In genomic region chr10:45472431-45473142, GRCm38 (mm10) we compare ENCODE assay signal across 13 mouse cellular contexts. TPM values are rescaled to one million over a fixed set of nuclear protein-coding genes. Genes with fewer than 3 reads are reported as not detected.
DNase-seq lines count a peak whose midpoint lies in the region; ATAC-seq and TF ChIP-seq lines count a peak whose summit lies in the region.
"Had no signal": no experiment of that assay in that cellular context is flagged by ENCODE, and none has a peak within 500 bp of the region (broad histone marks: within the 10 kb centered on the region; RNA-seq: fewer than 3 reads in every experiment).

No protein-coding gene starts in this region.

- H3K4me1 ChIP-seq in heart, embryonic 16.5 days (ENCODE audit: control insufficient read depth, insufficient read depth, low read length) = 0 out of 2 replicates have a peak, but pooled peaks cover 3% of the 10 kb centered on the region
- H3K4me1 ChIP-seq in neural tube, embryonic 12.5 days = peaks cover 18% of the 10 kb centered on the region
- peaks cover 30% of the 10 kb centered on the region for H3K4me1 ChIP-seq in limb, embryonic 13.5 days

- peak overlapping the region; percentile 79 for H3K4me2 ChIP-seq in heart, embryonic 16.5 days (ENCODE audit: low read depth, low read length)
- H3K4me2 ChIP-seq in neural tube, embryonic 12.5 days (replicated peaks) = peak overlapping the region; percentile 61; the same call in 1 of the 2 replicates
- H3K4me2 ChIP-seq in limb, embryonic 13.5 days (replicated peaks) = peak overlapping the region; percentile 69

- H3K4me3 ChIP-seq in heart, embryonic 16.5 days (ENCODE audit: low read length) = peak overlapping the region; percentile 60; the same call in 1 of the 2 replicates
- H3K4me3 ChIP-seq in neural tube, embryonic 12.5 days = no peak overlapping the region
- peak overlapping the region; percentile 40; the same call in 1 of the 2 replicates for H3K4me3 ChIP-seq in limb, embryonic 13.5 days
- H3K4me3 ChIP-seq in layer of hippocampus, adult 2 months = no peak overlapping the region

- DNase-seq in heart, adult 11 months = no peak
- no peak for DNase-seq in neural tube, embryonic 10.5 days (ENCODE audit: extremely low spot score, low spot score)
- no peak for DNase-seq in layer of hippocampus, adult 2 months (ENCODE audit: low spot score in 2 of 2)
- DNase-seq in yolk sac, embryonic 10.5 days (ENCODE audit: low spot score) = no peak
- DNase-seq: cerebellum, adult 9-11 months; gastrocnemius, postnatal 25 days; kidney, adult 2 months; right cerebral cortex, postnatal 25 days; thymus, postnatal 36 days had no signal

- no peak overlapping the region for H3K27ac ChIP-seq in heart, embryonic 16.5 days (ENCODE audit: low read length)
- H3K27ac ChIP-seq in neural tube, embryonic 12.5 days = no peak overlapping the region
- no peak overlapping the region for H3K27ac ChIP-seq in limb, embryonic 13.5 days
- no peak overlapping the region for H3K27ac ChIP-seq in layer of hippocampus, adult 2 months
- H3K27ac ChIP-seq: macrophage had no signal

- no peaks in the 10 kb centered on the region for H3K9me3 ChIP-seq in heart, embryonic 16.5 days (replicated peaks; ENCODE audit: control insufficient read depth, low read length)
- H3K9me3 ChIP-seq in neural tube, embryonic 12.5 days = no peaks in the 10 kb centered on the region
- no peaks in the 10 kb centered on the region for H3K9me3 ChIP-seq in limb, embryonic 13.5 days

- WGBS in heart, embryonic 16.5 days = 16% methylated on average over 6 of the region's 6 CpGs
- WGBS in neural tube, embryonic 12.5 days = 12% methylated on average over 6 of the region's 6 CpGs
- WGBS in limb, embryonic 13.5 days = 4% methylated on average over 6 of the region's 6 CpGs

- TF ChIP-seq CTCF in layer of hippocampus, adult 2 months (conservative IDR thresholded peaks at IDR 0.05) = no peak

- ATAC-seq in heart, embryonic 16.5 days (replicated peaks; ENCODE audit: extremely low read depth, insufficient read depth, low FRiP score) = no peak
- no peak for ATAC-seq in neural tube, embryonic 12.5 days (ENCODE audit: low FRiP score, low read depth)
- ATAC-seq in limb, embryonic 13.5 days (ENCODE audit: low FRiP score, low read depth) = no peak

- H3K27me3 ChIP-seq in heart, embryonic 16.5 days (ENCODE audit: control insufficient read depth, insufficient read depth, low read length) = 0 out of 2 replicates have a peak, but pooled peaks cover 4% of the 10 kb centered on the region
- 0 out of 2 replicates have a peak, but pooled peaks cover 7% of the 10 kb centered on the region for H3K27me3 ChIP-seq in neural tube, embryonic 12.5 days (replicated peaks)
- peaks cover 19% of the 10 kb centered on the region for H3K27me3 ChIP-seq in limb, embryonic 13.5 days

- no peaks in the 10 kb centered on the region for H3K36me3 ChIP-seq in heart, embryonic 16.5 days (ENCODE audit: control insufficient read depth, insufficient read depth)
- no peaks in the 10 kb centered on the region for H3K36me3 ChIP-seq in neural tube, embryonic 12.5 days
- no peaks in the 10 kb centered on the region for H3K36me3 ChIP-seq in limb, embryonic 13.5 days

- H3K9ac ChIP-seq in heart, embryonic 16.5 days (ENCODE audit: low read length) = 0 out of 2 replicates have a peak overlapping the region, but pooled peaks have one; percentile 0
- no peak overlapping the region for H3K9ac ChIP-seq in neural tube, embryonic 12.5 days
- H3K9ac ChIP-seq in limb, embryonic 13.5 days = no peak overlapping the region

RNA-seq across cellular contexts. Expression of gene Lin28b, which starts 13.6 kb away (rescaled TPM):
- 2.7 and 3.6 TPM in 2 replicates for polyA plus RNA-seq in heart, embryonic 16.5 days (2015; fragmentation: Nextera tagmentation; extraction: Ambion mirVana)
- polyA plus RNA-seq in neural tube, embryonic 12.5 days (2016; fragmentation: Nextera tagmentation; extraction: Ambion mirVana) = 11.8 and 14.0 TPM in 2 replicates
- 3.7 and 5.5 TPM in 2 replicates for polyA plus RNA-seq in limb, embryonic 13.5 days (2015; fragmentation: Nextera tagmentation; extraction: Ambion mirVana)
- total RNA-seq in layer of hippocampus, adult 2 months (2021) = 1 to 10 TPM; 1.1 TPM
- total RNA-seq: gastrocnemius, postnatal 25 days had no signal
- polyA plus RNA-seq: kidney, adult 2 months; macrophage had no signal

Comparison
In these comparisons a context has a peak if more than half of its experiments do, and no peak if none do; other contexts are left out.
1. H3K4me3 ChIP-seq: peak in heart, embryonic 16.5 days (single experiment) and limb, embryonic 13.5 days (single experiment); none in neural tube, embryonic 12.5 days (single experiment) and layer of hippocampus, adult 2 months (single experiment).
2. Peak in every context shown above with its lines, with median percentiles within 50 percentile points of each other: H3K4me2 ChIP-seq.